Mouse (Mus musculus): ENCODE data around the gene Myo9b. TPM values are rescaled to one million over a fixed set of nuclear protein-coding genes. Genes with fewer than 3 reads are reported as not detected.

Myo9b gene
- total and polyA plus RNA-seq, 3 experiments = 40.0 to 58.6 (median 43.9) TPM

DNA sequence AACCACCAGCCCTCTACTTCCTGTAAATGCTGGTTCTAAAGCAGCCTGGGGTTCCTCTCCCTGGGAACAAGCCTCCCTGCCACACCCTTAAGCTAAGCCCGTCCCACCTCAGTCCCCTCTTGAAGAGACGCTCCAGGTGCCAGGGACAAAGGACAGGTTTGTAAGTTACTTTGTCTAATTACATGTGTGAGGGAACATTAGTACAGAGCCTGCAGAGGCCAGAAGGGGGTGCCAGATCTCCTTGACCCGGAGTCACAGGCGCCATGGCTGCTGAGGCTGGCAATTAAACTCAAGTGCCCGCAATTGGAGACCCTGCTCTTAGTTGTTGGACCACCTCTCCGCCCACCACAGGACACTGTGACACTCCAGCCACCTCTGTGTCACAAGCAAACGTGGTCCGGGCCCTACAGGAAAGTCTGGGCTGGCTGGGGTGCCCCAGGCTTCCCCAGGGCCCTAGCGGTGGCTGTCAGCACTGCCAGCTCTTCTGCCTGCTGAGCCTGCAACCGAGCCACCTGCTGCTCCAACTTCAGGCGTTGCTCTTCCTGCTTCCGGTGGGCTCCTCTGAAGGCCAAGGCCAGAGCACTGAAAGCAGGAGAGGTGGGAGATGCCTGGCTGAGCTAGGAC is 112.8 kb downstream of the Myo9b start:
- no peak for ATAC-seq (ENCODE audit: extremely low read depth, insufficient number of reproducible peaks, low FRiP score, poor library complexity, severe bottlenecking)
- DNase-seq (ENCODE audit: low spot score) = no peak
- TF ChIP-seq GATA1 (IDR thresholded peaks at IDR 0.05; ENCODE audit: borderline replicate concordance, low read length) (no peak), TAL1 (conservative IDR thresholded peaks at IDR 0.05; ENCODE audit: low read depth, low read length) (no peak), GATA2 (IDR thresholded peaks at IDR 0.05; ENCODE audit: borderline replicate concordance, low read depth, low read length) (no peak), CTCF (IDR thresholded peaks at IDR 0.05; ENCODE audit: low read depth, low read length) (no peak), POLR2AphosphoS5 (IDR thresholded peaks at IDR 0.05; ENCODE audit: insufficient replicate concordance, low read depth, low read length) (no peak)
- Histone ChIP-seq H3K9me3 (replicated peaks) (no peaks in the 10 kb centered on the region), H3K4me3 (ENCODE audit: low read depth, low read length) (no peak overlapping the region), H3K27me3 (ENCODE audit: insufficient read depth, low read length) (peaks cover 29% of the 10 kb centered on the region), H3K4me1 (ENCODE audit: insufficient read depth, low read depth, low read length) (peaks cover 29% of the 10 kb centered on the region), H3K36me3 (replicated peaks) (no peaks in the 10 kb centered on the region)

DNA sequence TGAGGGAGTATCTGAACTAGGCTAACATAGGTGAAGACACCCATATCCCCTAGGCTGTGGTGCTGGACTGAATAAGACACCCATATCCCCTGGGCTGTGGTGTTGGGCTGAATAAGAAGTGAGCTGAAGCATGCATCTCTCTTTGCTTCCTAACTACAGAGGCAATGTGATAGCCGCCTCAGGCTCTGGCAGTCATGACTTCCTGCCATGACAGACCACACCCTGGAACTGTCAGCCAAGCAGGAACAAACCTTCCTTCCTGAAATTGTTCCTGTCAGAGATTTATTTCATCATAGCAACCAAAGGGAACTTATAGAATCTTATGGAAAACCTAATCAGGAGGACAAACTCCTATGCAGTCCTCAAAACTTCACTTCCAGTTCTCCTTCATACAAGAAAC is 115.8 kb downstream of the Myo9b start:
- ATAC-seq (ENCODE audit: extremely low read depth, insufficient number of reproducible peaks, low FRiP score, poor library complexity, severe bottlenecking) = no peak
- TF ChIP-seq POLR2AphosphoS5 (IDR thresholded peaks at IDR 0.05; ENCODE audit: insufficient replicate concordance, low read depth, low read length) (no peak), TAL1 (conservative IDR thresholded peaks at IDR 0.05; ENCODE audit: low read depth, low read length) (no peak), GATA1 (IDR thresholded peaks at IDR 0.05; ENCODE audit: borderline replicate concordance, low read length) (no peak), CTCF (IDR thresholded peaks at IDR 0.05; ENCODE audit: low read depth, low read length) (no peak), GATA2 (IDR thresholded peaks at IDR 0.05; ENCODE audit: borderline replicate concordance, low read depth, low read length) (no peak)
- H3K4me1 ChIP-seq (ENCODE audit: insufficient read depth, low read depth, low read length) = peaks cover 17% of the 10 kb centered on the region

DNA sequence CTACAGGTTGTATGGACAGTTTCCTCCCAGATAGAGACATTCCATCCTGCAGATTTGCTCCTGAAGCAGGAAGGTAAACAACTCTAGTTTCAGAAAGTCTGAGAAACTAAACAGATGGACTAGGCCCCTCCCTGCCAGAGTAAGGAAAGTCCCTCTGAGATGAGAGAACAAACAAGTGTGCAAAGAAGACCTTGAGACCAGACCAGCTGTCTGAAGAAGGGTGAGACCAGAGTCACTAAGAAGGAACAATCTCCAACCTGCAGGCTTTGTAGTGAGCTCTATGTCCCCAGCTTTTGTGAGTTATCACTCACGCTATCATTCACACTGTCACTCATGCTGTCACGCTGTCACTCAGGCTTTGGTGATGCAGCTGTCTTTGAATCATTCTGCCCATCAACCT is 119.2 kb downstream of the Myo9b start:
- no peak for TF ChIP-seq GATA1 (IDR thresholded peaks at IDR 0.05; ENCODE audit: borderline replicate concordance, low read length)
- no peak for TF ChIP-seq TAL1 (conservative IDR thresholded peaks at IDR 0.05; ENCODE audit: low read depth, low read length)
- TF ChIP-seq CTCF (IDR thresholded peaks at IDR 0.05; ENCODE audit: low read depth, low read length) = no peak
- TF ChIP-seq GATA2 (IDR thresholded peaks at IDR 0.05; ENCODE audit: borderline replicate concordance, low read depth, low read length) = no peak
- no peak for TF ChIP-seq POLR2AphosphoS5 (IDR thresholded peaks at IDR 0.05; ENCODE audit: insufficient replicate concordance, low read depth, low read length)
- ATAC-seq (ENCODE audit: extremely low read depth, insufficient number of reproducible peaks, low FRiP score, poor library complexity, severe bottlenecking) = no peak
- H3K4me3 ChIP-seq (ENCODE audit: low read depth, low read length) = no peak overlapping the region
- H3K36me3 ChIP-seq (replicated peaks) = no peaks in the 10 kb centered on the region
- H3K27me3 ChIP-seq (ENCODE audit: insufficient read depth, low read length) = peaks cover 21% of the 10 kb centered on the region
- no peaks in the 10 kb centered on the region for H3K9me3 ChIP-seq (replicated peaks)
- no peak for DNase-seq (ENCODE audit: low spot score)
- peaks cover 36% of the 10 kb centered on the region for H3K4me1 ChIP-seq (ENCODE audit: insufficient read depth, low read depth, low read length)

More for the DNA sequence above, 115.8 kb downstream of the Myo9b start:
- peaks cover 27% of the 10 kb centered on the region for H3K27me3 ChIP-seq (ENCODE audit: insufficient read depth, low read length)
- no peaks in the 10 kb centered on the region for H3K9me3 ChIP-seq (replicated peaks)
- no peak overlapping the region for H3K4me3 ChIP-seq (ENCODE audit: low read depth, low read length)
- H3K36me3 ChIP-seq (replicated peaks) = no peaks in the 10 kb centered on the region
- no peak for DNase-seq (ENCODE audit: low spot score)

DNA sequence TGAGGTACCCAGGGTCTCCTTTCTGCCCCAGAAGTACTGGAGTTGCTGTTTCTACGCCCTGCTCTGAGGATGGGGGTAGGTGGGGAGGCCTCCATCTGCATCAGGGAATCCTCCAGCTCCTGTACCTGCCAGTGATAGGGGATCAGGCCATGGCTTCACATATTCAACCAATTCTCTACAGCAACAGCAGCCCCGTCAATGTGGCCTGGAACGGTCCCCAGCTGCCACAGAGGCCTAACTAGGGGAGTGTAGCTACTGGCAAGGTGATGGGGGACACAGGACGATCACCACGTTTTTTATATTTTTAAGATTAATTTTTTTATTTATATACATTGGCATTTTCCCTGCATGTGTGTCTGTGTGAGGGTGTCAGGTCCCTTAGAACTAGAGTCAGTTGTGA is 119.9 kb downstream of the Myo9b start:
- H3K9me3 ChIP-seq (replicated peaks) = no peaks in the 10 kb centered on the region
- no peak for ATAC-seq (ENCODE audit: extremely low read depth, insufficient number of reproducible peaks, low FRiP score, poor library complexity, severe bottlenecking)
- H3K4me1 ChIP-seq (ENCODE audit: insufficient read depth, low read depth, low read length) = peaks cover 40% of the 10 kb centered on the region
- H3K4me3 ChIP-seq (ENCODE audit: low read depth, low read length) = no peak overlapping the region
- peaks cover 16% of the 10 kb centered on the region for H3K27me3 ChIP-seq (ENCODE audit: insufficient read depth, low read length)
- no peaks in the 10 kb centered on the region for H3K36me3 ChIP-seq (replicated peaks)
- DNase-seq (ENCODE audit: low spot score) = no peak
- no peak for TF ChIP-seq GATA1 (IDR thresholded peaks at IDR 0.05; ENCODE audit: borderline replicate concordance, low read length)
- no peak for TF ChIP-seq POLR2AphosphoS5 (IDR thresholded peaks at IDR 0.05; ENCODE audit: insufficient replicate concordance, low read depth, low read length)
- TF ChIP-seq GATA2 (IDR thresholded peaks at IDR 0.05; ENCODE audit: borderline replicate concordance, low read depth, low read length) = no peak
- no peak for TF ChIP-seq TAL1 (conservative IDR thresholded peaks at IDR 0.05; ENCODE audit: low read depth, low read length)
- no peak for TF ChIP-seq CTCF (IDR thresholded peaks at IDR 0.05; ENCODE audit: low read depth, low read length)

DNA sequence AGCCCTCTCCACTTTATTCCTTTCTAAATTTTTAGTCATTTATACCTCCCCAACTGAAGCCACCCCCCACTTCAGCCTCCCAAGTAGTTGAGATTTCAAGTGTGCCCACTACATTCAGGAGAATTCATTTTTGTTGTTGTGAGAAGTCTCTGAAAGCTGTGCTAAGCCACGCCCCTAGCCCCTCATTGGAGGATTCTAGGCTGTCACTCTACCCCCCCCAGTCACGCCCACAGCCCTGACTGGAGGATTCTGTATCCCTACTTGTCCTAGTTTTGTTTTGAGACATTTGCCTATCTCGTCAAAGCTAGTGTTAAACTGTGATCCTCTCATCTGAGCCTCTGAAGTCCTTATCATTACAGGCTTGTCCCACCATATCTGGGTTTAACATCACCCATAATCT is 120.4 kb downstream of the Myo9b start:
- no peak; the same call in 1 of the 2 replicates for ATAC-seq (ENCODE audit: extremely low read depth, insufficient number of reproducible peaks, low FRiP score, poor library complexity, severe bottlenecking)
- Histone ChIP-seq H3K9me3 (replicated peaks) (no peaks in the 10 kb centered on the region), H3K4me1 (ENCODE audit: insufficient read depth, low read depth, low read length) (peaks cover 45% of the 10 kb centered on the region), H3K4me3 (ENCODE audit: low read depth, low read length) (peak overlapping the region; percentile 47; the same call in 1 of the 2 replicates), H3K27me3 (ENCODE audit: insufficient read depth, low read length) (peaks cover 13% of the 10 kb centered on the region), H3K36me3 (replicated peaks) (peaks cover 4% of the 10 kb centered on the region)
- TF ChIP-seq CTCF (IDR thresholded peaks at IDR 0.05; ENCODE audit: low read depth, low read length) (no peak), GATA2 (IDR thresholded peaks at IDR 0.05; ENCODE audit: borderline replicate concordance, low read depth, low read length) (no peak), GATA1 (IDR thresholded peaks at IDR 0.05; ENCODE audit: borderline replicate concordance, low read length) (no peak), POLR2AphosphoS5 (IDR thresholded peaks at IDR 0.05; ENCODE audit: insufficient replicate concordance, low read depth, low read length) (no peak), TAL1 (conservative IDR thresholded peaks at IDR 0.05; ENCODE audit: low read depth, low read length) (no peak)
- peak; percentile 55 for DNase-seq (ENCODE audit: low spot score)

DNA sequence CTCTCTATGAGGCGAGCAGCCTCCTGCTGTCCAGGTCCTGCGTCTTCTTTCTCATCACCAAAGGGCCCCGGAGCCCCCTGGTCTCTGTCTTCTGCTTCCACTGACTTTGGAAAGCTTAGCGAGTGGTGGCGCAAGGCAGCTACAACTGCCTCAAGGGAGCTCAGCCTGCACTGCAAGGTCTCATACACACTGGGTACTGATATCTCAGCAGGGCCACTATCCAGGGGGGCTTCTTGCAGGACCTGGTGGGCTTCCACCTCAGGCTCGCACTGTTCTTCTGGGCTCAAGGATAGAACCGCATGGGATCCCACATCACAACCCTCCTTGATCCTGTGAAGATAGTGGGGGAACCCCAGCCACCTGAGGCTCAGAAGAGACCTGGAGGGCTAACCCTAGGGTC is 122.0 kb downstream of the Myo9b start:
- Histone ChIP-seq H3K9me3 (replicated peaks) (no peaks in the 10 kb centered on the region), H3K27me3 (ENCODE audit: insufficient read depth, low read length) (peaks cover 7% of the 10 kb centered on the region), H3K4me3 (ENCODE audit: low read depth, low read length) (no peak overlapping the region), H3K4me1 (ENCODE audit: insufficient read depth, low read depth, low read length) (peaks cover 54% of the 10 kb centered on the region), H3K36me3 (replicated peaks) (peaks cover 17% of the 10 kb centered on the region)
- DNase-seq (ENCODE audit: low spot score) (no peak), ATAC-seq (ENCODE audit: extremely low read depth, insufficient number of reproducible peaks, low FRiP score, poor library complexity, severe bottlenecking) (no peak)
- TF ChIP-seq GATA2 (IDR thresholded peaks at IDR 0.05; ENCODE audit: borderline replicate concordance, low read depth, low read length) = no peak
- TF ChIP-seq POLR2AphosphoS5 (IDR thresholded peaks at IDR 0.05; ENCODE audit: insufficient replicate concordance, low read depth, low read length) = no peak
- no peak for TF ChIP-seq TAL1 (conservative IDR thresholded peaks at IDR 0.05; ENCODE audit: low read depth, low read length)
- no peak for TF ChIP-seq CTCF (IDR thresholded peaks at IDR 0.05; ENCODE audit: low read depth, low read length)
- TF ChIP-seq GATA1 (IDR thresholded peaks at IDR 0.05; ENCODE audit: borderline replicate concordance, low read length) = no peak

All from G1E (cell line).